Mouse (Mus musculus) megakaryocyte, embryonic 14.5 days (primary cell): Measurements from ENCODE around the gene Cyp4a12b.
"Not testable (repeated sequence)": the region's sequence is repeated elsewhere in the genome, so short reads cannot be mapped to it uniquely, and the experiment has no call there.

ENCODE experiments used
- FLI1 ChIP-seq: IDR thresholded peaks from 2 replicates; pipeline ENCODE4 v1.6.1; 2012; ENCODE audit warnings: low read length, inconsistent platforms, mixed read lengths
- GATA1 ChIP-seq: IDR thresholded peaks from 3 replicates; pipeline ENCODE4 v1.6.1; 2012; ENCODE audit warnings: mixed read lengths, low read length, inconsistent platforms, borderline replicate concordance

DNA sequence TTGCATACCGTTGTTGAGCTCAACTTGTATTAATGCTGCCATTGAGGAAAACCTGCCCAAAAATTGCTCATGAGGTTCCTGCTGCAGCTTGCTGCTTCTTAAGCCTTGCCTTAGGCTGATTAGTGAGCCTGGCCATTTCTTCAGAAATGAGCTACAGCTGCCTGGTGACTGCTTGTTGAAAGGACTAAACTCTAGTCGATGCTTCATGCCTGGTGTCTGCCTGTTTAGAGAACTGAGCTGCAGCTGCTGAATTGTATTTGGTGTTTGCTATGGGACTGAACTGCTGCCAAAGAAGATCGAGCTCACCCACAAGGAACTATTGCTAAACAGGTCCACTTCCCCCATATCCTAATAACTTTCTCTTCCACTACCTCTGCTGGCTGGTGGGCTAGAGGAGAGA is 62.2 kb downstream of the Cyp4a12b start:
- not testable (repeated sequence) for TF ChIP-seq GATA1, FLI1
